Mouse (Mus musculus): ENCODE measurements around the gene Tmem88.
A peak's percentile ranks its signal among the peaks of the same experiment; 100 is the strongest.

DNA sequence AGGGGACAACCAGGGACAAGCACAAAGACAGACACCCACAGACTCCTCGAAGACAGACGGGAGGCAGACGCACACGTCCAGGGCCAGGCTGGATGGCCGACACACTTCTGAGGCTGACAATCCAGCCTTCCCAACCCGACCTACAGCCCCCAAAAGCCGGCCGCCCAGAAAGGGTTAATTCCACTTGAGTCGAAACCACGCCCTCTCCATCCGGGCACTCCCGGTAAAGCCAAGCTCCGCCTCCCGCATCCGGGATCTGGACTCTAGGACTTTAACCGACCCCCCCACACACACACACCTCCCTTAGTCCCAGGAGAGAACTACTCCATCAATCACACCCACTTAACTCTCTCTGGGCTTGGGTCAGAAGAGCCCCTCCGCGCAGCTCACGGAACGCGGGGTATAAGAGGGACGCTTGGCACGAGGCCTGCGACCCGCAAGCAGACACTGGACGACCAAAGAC, 13.1 kb upstream of the Tmem88 start:
- TF ChIP-seq CTCF (conservative IDR thresholded peaks at IDR 0.05; ENCODE audit: insufficient read depth, insufficient read length, low read depth, low read length) (no peak), POLR2A (IDR thresholded peaks at IDR 0.05; ENCODE audit: low read depth, low read length) (peak; percentile 5)

Data from kidney, adult 2 months (tissue).